Mouse (Mus musculus): ENCODE results near the gene H2-Aa.

DNA sequence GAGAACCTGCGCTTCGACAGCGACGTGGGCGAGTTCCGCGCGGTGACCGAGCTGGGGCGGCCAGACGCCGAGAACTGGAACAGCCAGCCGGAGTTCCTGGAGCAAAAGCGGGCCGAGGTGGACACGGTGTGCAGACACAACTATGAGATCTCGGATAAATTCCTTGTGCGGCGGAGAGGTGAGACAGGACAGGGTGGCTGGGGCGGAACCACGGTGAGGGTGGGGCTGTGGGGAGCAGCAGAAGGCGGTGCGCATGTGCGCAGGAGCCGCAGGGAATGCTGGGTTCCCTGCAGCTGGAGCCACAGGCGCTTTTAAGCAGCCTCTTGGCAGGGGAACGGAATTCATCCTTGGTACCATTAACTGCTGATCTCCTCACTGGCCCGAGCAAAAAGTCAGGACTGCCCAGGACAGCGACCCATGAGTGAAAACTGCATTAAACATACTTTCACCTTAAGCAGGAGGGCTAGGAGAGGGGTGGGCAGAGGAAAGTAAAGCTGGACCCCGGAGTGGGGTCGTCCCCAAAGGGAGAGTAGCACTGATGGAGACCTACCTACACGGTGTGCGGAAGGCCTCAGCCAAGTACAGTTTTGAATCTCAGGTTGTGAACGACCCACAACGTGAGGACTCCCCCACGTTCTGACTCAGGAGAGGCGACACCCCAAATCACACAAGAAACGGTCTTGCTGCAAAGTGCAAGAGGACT is 22.2 kb upstream of the H2-Aa start:
- TF ChIP-seq EP300 (IDR thresholded peaks at IDR 0.05; ENCODE audit: insufficient read depth, low read depth, low read length) (no peak), POLR2A (IDR thresholded peaks at IDR 0.05; ENCODE audit: insufficient read depth, low read depth, low read length) (peak; percentile 65)
